Mouse (Mus musculus) limb, embryonic 10.5 days (tissue): ENCODE results near the gene B4galnt1. TPM values are rescaled to one million over a fixed set of nuclear protein-coding genes. Genes with fewer than 3 reads are reported as not detected.
"Not testable (repeated sequence)": the region's sequence is repeated elsewhere in the genome, so short reads cannot be mapped to it uniquely, and the experiment has no call there.

Experiments used
- DNase-seq: peaks from one replicate; pipeline ENCODE4 v3.0.0-alpha.2; 2017; ENCODE audit warnings: low spot score
- H3K27ac ChIP-seq: fragments of 300-500 bp; sonication (generic); 2 replicates; pipeline ENCODE4 v1.5.1; 2016; ENCODE audit warnings: mild to moderate bottlenecking
- H3K27me3 ChIP-seq: fragments of 300-500 bp; sonication (generic); 2 replicates; pipeline ENCODE4 v1.6.1; 2016; ENCODE audit warnings: low read depth, mild to moderate bottlenecking; ENCODE audit not compliant: poor library complexity, severe bottlenecking
- H3K36me3 ChIP-seq: fragments of 300-500 bp; sonication (generic); 2 replicates; pipeline ENCODE4 v1.6.1; 2016; ENCODE audit warnings: mild to moderate bottlenecking, moderate library complexity
- H3K4me1 ChIP-seq: fragments of 300-500 bp; sonication (generic); 2 replicates; pipeline ENCODE4 v1.6.1; 2016
- H3K4me3 ChIP-seq: fragments of 300-500 bp; sonication (generic); 2 replicates; pipeline ENCODE4 v1.5.1; 2016; ENCODE audit warnings: mild to moderate bottlenecking, moderate library complexity
- H3K9me3 ChIP-seq: fragments of 300-500 bp; sonication (generic); replicated peaks from 2 replicates; pipeline ENCODE4 v1.6.1; 2016; ENCODE audit warnings: mild to moderate bottlenecking
- WGBS: fragments of 180-500 bp; shearing (Covaris S2); methylation state at CpG from one replicate; pipeline ENCODE4 v1.1.7; 2016; 5-methylcytosine and 5-hydroxymethylcytosine counted together
- polyA plus RNA-seq: library from polyadenylated mRNA; unstranded; fragments of >200 nt; fragmentation: Nextera tagmentation; extraction: Ambion mirVana; gene quantifications from 2 replicates; pipeline ENCODE4 v1.2.1, GENCODE M21; 2016

B4galnt1 gene
- polyA plus RNA-seq, 1 experiment from 2014 or later = 2.8 TPM

DNA sequence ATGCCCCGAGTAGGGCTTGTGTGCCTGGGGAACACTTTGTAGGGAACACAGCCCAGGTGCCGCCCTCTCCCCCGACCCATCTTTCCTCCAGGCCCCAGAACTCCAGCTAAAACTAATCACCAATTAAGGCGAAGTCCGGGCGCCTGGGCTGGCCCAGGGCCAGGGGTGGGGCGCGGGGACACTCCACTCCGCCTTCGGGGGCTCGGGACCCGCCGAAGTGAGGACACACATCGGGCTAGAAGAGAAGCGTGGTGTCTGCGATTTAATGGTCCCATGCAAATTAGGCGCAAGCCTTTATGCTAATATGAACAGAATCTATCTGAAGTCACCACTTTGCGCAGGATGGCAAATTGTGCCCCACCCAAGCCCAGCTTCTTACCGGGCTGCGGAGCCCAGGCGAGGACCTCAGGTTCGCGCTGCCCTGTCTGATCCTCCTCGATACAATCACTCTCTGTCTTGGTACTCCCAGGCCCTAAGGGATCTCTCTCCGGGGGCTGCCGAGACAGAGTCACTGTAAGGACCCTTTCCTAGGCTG, 24.2 kb downstream of the B4galnt1 start:
- WGBS = under 1% methylated on average over 26 of the region's 26 CpGs
- Histone ChIP-seq H3K27me3 (peaks cover 14% of the 10 kb centered on the region), H3K4me3 (peak overlapping the region; percentile 79), H3K36me3 (peaks cover 62% of the 10 kb centered on the region), H3K27ac (peak overlapping the region; percentile 94), H3K4me1 (peaks cover 63% of the 10 kb centered on the region), H3K9me3 (no peaks in the 10 kb centered on the region)
- DNase-seq = no peak

DNA sequence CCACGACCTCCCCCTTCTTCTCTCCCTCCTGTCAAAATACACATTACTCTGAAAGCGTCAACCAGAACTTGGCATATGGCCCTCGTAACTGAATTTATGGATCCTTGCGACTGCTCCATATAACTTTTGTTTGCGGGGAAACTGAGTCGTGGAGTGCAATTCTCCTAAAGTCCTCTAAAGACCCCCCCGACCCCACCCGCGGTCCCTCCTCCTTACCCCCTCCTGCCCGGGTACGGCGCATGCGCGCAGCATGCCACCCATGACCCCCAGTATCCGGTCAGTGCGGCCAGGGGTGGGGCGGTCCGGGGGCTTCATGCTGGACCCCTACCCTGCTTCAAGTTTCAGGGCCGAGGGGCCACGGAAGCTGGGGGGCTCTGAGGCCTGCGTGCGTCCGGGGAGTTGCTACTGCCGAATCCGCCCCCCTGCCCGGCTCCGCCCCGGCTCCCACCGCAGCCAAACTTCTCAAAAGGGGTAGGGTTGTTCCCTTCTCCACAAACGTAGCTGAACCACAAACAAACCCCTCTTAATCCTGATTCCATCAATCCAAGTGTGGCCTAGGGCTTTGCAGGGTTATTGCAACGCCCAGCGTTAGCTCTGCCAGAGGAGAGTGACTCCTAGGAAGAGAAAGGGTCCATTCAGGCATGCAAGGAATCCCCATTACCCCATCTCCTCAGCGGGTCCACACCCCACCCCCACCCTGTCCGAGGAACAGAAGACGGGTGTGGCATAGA, 24.8 kb downstream of the B4galnt1 start, which contains the start of gene Arhgef25:
Arhgef25 (minus strand) TSS at position 433 of the 731 bp plus-strand sequence.
- peak; percentile 77 for DNase-seq
- under 1% methylated on average over 35 of the region's 35 CpGs for WGBS
- Histone ChIP-seq H3K36me3 (peaks cover 56% of the 10 kb centered on the region), H3K4me1 (peaks cover 64% of the 10 kb centered on the region), H3K27me3 (peaks cover 8% of the 10 kb centered on the region), H3K27ac (peak within 1 kb of the TSS; percentile 94), H3K9me3 (no peaks in the 10 kb centered on the region), H3K4me3 (peak within 1 kb of the TSS; percentile 79)

DNA sequence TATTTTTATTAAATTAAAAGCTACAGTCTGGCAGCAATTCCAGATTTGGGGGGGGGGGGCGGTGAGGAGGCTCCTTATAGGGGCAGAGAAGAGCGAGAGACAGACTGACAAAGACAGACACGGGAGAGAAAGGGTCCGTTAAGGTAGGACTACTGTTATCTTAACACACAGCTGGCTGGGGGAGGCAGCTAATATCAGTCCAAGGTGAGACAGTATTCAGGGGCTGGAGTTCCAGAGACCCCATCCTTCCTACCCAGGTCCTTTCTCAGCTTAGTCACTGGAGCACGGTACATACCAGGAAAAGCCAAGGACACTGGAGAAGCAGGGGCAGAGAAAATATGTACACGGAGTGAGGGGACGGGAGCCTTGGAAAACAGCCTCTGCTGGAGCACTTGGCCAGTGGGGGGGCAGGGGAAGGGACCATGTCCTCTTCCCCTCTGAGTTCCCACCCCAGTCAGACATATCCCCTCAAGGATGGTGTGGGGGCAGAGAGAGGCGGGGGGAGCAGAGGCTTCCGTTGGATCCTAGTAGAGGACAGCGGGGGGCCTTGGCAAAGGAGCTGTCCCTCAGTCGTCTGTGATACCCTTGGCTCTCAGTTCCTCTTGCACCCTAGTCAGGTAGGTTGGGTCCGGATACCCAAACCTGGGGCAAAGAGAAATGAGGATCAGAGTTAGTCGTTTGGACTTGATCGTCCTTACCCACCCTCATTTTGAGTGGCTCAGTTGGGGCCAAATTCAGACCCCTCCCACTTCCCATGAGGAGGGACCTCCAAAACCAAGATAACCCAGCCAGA, 25.6 kb downstream of the B4galnt1 start:
- no peak for DNase-seq
- Histone ChIP-seq H3K36me3 (peaks cover 48% of the 10 kb centered on the region), H3K9me3 (no peaks in the 10 kb centered on the region), H3K27me3 (0 out of 2 replicates have a peak, but pooled peaks cover under 1% of the 10 kb centered on the region), H3K4me3 (peak overlapping the region; percentile 79), H3K27ac (peak overlapping the region; percentile 94), H3K4me1 (peaks cover 66% of the 10 kb centered on the region)
- 41% methylated on average over 13 of the region's 14 CpGs for WGBS

DNA sequence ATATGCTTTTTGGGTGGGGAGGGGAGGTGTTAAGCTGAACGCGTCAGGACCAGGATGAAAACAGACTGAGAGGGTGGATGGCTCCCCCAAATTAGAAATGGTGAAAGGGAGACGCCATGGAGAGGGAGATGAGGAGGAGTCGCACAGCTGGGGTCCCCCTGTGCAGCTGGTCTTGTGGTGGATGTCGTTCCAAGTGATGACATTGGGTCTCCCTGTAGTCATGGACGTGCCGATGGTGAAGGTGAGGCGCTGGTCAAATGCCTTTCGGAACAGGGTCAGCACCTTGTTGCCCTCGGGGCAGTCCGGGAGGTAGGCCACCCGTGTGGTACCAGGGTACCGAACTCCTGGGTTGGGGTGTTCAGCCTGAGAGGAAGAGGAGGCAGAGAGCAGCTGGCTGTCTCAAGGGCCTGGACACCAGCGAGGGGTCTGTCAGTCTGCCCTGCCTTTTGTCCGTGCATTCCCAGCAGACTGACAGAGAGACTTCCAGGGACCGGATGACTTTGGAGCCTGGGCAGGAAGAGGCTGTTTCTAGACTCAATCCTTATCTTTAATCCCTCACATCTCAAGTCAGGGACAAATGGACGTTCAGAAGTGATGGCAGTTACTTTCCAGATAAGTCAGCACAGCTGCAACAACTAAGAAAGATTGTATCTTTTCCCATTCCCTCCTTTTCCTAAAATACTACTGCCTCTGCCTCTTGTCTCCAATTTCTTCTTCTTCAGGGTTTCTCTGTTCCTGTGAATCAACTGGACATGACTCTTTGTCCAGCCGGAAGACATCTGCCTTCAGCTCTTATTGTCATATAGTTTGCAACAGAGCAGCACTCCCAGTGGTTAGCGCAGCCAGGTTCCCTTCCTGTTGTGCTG, 26.4 kb downstream of the B4galnt1 start:
- H3K27ac ChIP-seq = no peak overlapping the region
- 82% methylated on average over 19 of the region's 19 CpGs for whole genome bisulfite sequencing
- DNase-seq = no peak
- H3K36me3 ChIP-seq = peaks cover 40% of the 10 kb centered on the region
- no peaks in the 10 kb centered on the region for H3K27me3 ChIP-seq
- H3K9me3 ChIP-seq = no peaks in the 10 kb centered on the region
- H3K4me1 ChIP-seq = peaks cover 70% of the 10 kb centered on the region
- H3K4me3 ChIP-seq = peak overlapping the region; percentile 79; the same call in 1 of the 2 replicates

DNA sequence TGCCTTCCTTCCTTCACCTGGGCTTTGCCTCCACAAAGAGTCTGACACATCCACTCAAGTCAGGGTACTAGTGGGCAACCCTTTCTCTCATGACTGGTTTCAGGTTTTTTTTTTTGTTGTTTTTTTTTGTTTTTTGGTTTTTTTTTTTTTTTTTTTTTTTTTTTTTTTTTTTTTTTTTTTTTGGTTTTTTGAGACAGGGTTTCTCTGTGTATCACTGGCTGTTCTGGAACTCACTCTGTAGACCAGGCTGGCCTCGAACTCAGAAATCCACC, 27.0 kb downstream of the B4galnt1 start:
- not testable (repeated sequence) for H3K27ac ChIP-seq, H3K4me3 ChIP-seq, DNase-seq, H3K27me3 ChIP-seq, H3K9me3 ChIP-seq
- Histone ChIP-seq H3K36me3 (peaks cover 34% of the 10 kb centered on the region), H3K4me1 (peaks cover 73% of the 10 kb centered on the region)
- WGBS = 90% methylated on average over 1 of the region's 1 CpGs

DNA sequence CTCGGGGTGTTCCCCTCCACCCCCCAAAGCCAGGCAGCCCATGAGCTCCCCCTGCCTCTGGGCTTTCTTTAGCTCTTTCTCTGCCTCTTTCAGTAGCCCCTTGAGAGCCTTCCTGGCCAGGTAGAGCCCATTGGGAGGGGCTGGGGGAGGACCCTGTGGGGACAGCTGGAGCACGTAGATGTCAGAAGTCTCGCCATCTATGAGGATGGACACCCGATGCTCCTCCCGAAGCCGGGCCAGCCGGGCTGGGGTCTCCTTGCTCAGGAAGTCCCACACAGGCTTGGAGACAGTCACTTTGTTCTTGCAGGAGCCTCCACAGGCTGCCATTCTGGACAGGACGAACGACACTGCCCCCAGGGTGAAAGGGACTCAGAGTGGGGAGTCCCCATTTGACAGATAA, 28.0 kb downstream of the B4galnt1 start:
- DNase-seq = no peak
- no peaks in the 10 kb centered on the region for H3K27me3 ChIP-seq
- no peak overlapping the region for H3K4me3 ChIP-seq
- WGBS = 84% methylated on average over 9 of the region's 9 CpGs
- H3K36me3 ChIP-seq = peaks cover 40% of the 10 kb centered on the region
- peaks cover 63% of the 10 kb centered on the region for H3K4me1 ChIP-seq
- 0 out of 2 replicates have a peak overlapping the region, but pooled peaks have one; percentile 50 for H3K27ac ChIP-seq
- no peaks in the 10 kb centered on the region for H3K9me3 ChIP-seq

DNA sequence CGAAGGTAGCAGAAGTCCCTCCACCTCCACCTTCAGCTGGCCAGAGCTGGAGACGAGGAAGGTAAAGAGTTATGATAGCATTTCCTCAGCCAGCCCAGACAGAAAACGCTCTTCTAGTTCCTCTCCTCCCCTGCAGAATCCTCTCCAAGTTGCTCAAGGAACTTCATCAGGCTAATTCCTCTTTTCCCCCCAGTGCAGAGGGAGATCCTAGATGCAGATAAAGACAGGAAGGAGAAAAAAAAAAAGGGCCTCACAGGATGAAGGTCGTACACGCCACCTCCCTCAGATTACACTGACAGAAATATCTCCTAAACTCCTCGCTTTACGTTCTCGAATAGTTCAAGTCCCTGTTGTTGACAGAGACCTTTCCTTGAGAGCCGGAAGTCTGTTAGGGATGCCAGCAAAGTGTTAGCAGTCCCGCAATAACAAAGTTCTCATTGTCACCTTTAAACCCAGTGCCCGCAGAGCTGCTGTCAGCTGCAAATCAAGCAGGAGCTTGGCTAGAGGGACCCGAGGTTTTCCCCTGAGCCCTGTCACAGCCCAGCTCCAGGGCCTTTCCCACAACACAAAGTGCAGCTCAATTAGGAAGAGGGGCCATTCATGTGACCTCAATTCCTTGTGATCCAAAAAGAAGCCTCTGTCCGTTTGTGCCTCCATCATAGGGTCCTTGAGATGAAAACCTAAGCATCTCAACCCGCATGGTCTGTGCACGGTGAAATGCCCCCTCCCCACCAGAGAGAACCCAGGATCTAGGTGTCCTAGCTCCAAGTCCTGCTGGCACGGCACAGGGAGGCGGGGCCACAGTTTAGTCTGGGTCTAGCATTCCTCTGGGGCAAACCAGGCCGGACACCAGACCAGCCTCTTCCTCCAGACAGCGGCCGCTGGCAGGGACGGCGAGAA, 29.7 kb downstream of the B4galnt1 start:
- DNase-seq = peak; percentile 70
- peak overlapping the region; percentile 98 for H3K27ac ChIP-seq
- no peaks in the 10 kb centered on the region for H3K9me3 ChIP-seq
- H3K4me3 ChIP-seq = peak overlapping the region; percentile 99
- WGBS = 17% methylated on average over 22 of the region's 22 CpGs
- peaks cover 48% of the 10 kb centered on the region for H3K4me1 ChIP-seq
- H3K36me3 ChIP-seq = peaks cover 57% of the 10 kb centered on the region
- H3K27me3 ChIP-seq = no peaks in the 10 kb centered on the region

DNA sequence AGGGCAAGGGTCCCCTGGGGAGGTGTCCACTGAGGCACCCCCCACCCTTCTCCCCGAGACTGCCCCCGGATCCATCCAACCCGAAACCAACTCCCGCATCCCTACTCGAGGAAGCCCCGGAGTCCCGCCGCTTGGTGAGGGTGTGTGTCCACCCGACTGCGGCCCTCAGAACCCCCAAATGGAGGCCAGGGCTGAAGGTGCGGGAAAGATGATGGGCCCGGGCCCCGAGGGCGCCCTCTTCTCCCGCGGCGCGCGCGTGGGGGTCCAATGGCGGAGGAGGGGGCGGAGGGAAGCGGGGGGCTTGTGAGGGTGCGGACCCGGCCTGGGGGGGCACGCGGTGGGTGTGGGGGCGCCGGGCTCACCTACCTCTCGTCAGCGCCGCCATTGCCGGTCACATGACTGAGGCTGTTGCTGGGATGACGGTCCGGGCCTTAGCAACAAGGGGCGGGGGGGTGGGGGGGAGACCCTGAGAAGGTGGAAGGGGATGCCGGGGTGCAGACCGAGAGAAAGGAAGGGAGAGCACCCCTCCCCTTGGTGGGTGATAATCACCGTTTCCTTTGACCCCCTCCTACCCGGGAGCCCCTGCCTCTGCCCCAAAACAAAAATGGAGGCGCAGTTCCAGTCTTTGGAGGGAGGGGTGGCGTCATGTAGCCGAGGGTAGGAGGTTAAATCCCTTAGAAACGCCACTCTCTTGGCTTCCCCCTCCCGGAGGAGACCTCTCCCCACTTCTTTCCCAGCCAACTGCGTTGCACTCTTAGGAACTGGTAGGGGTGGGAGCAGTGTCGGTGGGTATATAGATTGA, 30.5 kb downstream of the B4galnt1 start, which contains the start of gene Dtx3:
Dtx3 (minus strand) TSS at position 401 of the 802 bp plus-strand sequence.
- Histone ChIP-seq H3K36me3 (peaks cover 65% of the 10 kb centered on the region), H3K4me1 (peaks cover 40% of the 10 kb centered on the region)

DNA sequence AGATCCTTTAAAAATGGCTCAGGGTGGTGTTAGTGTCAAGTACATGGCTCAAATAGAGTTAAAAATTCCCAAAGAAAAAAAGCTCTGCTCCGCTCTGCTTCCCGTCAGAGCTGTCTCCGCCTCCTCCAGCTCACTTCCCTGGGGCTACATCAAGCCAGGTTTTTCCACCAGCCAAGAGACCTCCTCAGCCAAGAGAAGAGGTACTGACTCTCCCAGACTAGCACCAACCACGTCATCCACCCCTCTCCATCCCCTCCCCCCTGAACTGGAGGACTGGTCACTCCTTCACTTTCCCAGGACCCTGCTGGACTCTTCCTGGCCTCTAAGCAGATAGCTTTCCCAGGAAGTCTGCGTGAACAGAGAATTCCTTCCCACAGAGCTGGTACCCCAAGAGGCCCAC, 31.4 kb downstream of the B4galnt1 start:
- Histone ChIP-seq H3K9me3 (no peaks in the 10 kb centered on the region), H3K4me3 (peak overlapping the region; percentile 99), H3K36me3 (peaks cover 61% of the 10 kb centered on the region), H3K27me3 (no peaks in the 10 kb centered on the region), H3K27ac (peak overlapping the region; percentile 98), H3K4me1 (peaks cover 31% of the 10 kb centered on the region)
- DNase-seq = peak; percentile 56
- 7% methylated on average over 5 of the region's 5 CpGs for WGBS

More for the DNA sequence above, 30.5 kb downstream of the B4galnt1 start, which contains the start of gene Dtx3:
- Histone ChIP-seq H3K27ac (peak within 1 kb of the TSS; percentile 98), H3K9me3 (no peaks in the 10 kb centered on the region), H3K27me3 (no peaks in the 10 kb centered on the region), H3K4me3 (peak within 1 kb of the TSS; percentile 99)
- under 1% methylated on average over 45 of the region's 47 CpGs for WGBS
- DNase-seq = peak; percentile 79

DNA sequence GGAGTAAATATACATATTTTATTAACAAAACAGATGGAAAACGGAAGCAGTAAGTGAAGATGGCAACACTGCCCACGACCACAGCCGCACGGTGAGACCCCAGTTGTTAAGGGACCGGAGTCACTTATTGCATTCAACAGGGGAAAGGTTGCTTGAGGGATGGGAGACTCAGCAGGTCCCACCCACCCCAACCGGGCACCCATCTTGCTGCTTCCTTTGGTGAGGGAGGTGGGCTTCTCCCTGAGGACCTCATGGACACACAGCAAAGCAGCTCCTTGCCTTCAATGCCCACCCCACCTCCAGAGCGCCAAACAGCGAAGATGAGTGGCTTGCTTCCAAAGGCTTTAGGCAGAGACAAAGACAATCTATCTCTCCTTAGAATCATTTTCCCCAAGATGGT, 32.1 kb downstream of the B4galnt1 start:
- no peak overlapping the region for H3K27ac ChIP-seq
- no peaks in the 10 kb centered on the region for H3K9me3 ChIP-seq
- peaks cover 62% of the 10 kb centered on the region for H3K36me3 ChIP-seq
- DNase-seq = no peak
- WGBS = 94% methylated on average over 8 of the region's 8 CpGs
- no peaks in the 10 kb centered on the region for H3K27me3 ChIP-seq
- no peak overlapping the region for H3K4me3 ChIP-seq
- H3K4me1 ChIP-seq = peaks cover 31% of the 10 kb centered on the region

DNA sequence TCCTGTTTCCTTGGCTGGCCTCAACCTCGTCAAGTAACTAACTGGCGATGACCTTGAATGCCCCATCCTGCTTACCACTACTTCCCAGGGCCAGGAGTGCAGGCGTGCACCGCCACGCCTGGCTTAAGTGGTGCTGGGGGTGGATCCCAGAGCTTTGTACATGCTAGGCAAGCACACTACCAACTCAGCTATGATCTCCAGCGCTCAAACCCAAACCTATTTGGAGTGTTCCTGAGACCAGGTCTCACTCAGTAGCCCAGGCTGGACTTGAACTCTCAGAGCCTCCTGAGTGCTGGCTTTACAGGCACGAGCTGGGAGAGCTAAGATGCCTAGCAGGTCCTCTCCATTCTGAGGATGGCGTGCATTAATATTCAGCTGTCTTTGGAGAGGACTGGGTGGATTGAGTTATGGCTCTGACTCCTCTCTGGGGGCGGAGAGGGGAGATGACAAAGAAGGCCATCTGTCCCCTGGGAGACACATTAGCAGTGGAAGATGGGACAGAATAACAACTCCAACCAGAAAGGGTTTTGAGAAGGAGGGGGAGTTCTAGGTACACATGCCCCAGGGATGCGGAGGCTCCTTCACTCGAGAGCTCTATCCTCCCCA, 32.6 kb downstream of the B4galnt1 start:
- WGBS = 87% methylated on average over 11 of the region's 11 CpGs
- peaks cover 29% of the 10 kb centered on the region for H3K4me1 ChIP-seq
- no peaks in the 10 kb centered on the region for H3K27me3 ChIP-seq
- H3K4me3 ChIP-seq = no peak overlapping the region
- no peaks in the 10 kb centered on the region for H3K9me3 ChIP-seq
- peaks cover 63% of the 10 kb centered on the region for H3K36me3 ChIP-seq
- DNase-seq = no peak
- no peak overlapping the region for H3K27ac ChIP-seq
